Mouse (Mus musculus): Measurements from ENCODE around the gene Helq. TPM values are rescaled to one million over a fixed set of nuclear protein-coding genes. Genes with fewer than 3 reads are reported as not detected.

The Helq gene
- polyA plus RNA-seq, 1 experiment from 2014 or later: 15.4 TPM

GRCm38 (mm10) chr5:100771575-100771974 lies 26.8 kb downstream of the Helq start:
- no peaks in the 10 kb centered on the region for H3K27me3 ChIP-seq
- no peak overlapping the region for H3K4me2 ChIP-seq
- H3K9me3 ChIP-seq (replicated peaks): no peaks in the 10 kb centered on the region
- no peaks in the 10 kb centered on the region for H3K4me1 ChIP-seq
- ATAC-seq (replicated peaks; ENCODE audit: low FRiP score): no peak
- H3K27ac ChIP-seq: no peak overlapping the region
- 97% methylated on average over 4 of the region's 4 CpGs for WGBS
- peaks cover 74% of the 10 kb centered on the region for H3K36me3 ChIP-seq
- H3K4me3 ChIP-seq (replicated peaks): no peak overlapping the region
- no peak overlapping the region for H3K9ac ChIP-seq

DNA sequence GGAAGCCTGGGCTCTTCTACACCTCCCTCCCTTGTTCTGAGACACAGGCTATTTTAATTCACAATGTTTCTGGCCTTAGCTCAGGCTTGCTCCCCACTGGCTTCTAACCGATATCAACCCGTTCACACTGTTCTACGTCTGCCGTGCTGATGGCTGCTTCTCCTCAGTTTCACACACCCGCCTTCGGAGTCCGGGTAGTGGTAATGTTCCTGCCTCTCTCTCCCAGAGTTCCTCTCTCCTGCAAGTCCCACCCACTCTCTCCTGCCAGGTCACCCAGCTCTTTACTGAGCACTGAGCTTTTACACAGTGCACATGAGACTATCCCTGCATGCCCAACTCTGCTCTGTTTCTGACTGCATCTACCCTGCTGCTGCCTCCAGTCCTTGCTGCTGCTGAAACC lies 32.4 kb downstream of the Helq start:
- ATAC-seq (replicated peaks; ENCODE audit: low FRiP score): no peak
- peaks cover 84% of the 10 kb centered on the region for H3K36me3 ChIP-seq

GRCm38 (mm10) chr5:100761736-100762135 lies 36.7 kb downstream of the Helq start:
- ATAC-seq (replicated peaks; ENCODE audit: low FRiP score): no peak
- no peaks in the 10 kb centered on the region for H3K27me3 ChIP-seq
- no peak overlapping the region for H3K27ac ChIP-seq
- no peak overlapping the region for H3K4me2 ChIP-seq
- H3K4me3 ChIP-seq (replicated peaks): no peak overlapping the region
- no peak overlapping the region for H3K9ac ChIP-seq
- H3K4me1 ChIP-seq: no peaks in the 10 kb centered on the region
- WGBS: 88% methylated on average over 7 of the region's 7 CpGs
- no peaks in the 10 kb centered on the region for H3K9me3 ChIP-seq (replicated peaks)
- peaks cover 51% of the 10 kb centered on the region for H3K36me3 ChIP-seq

More for the DNA sequence above, 32.4 kb downstream of the Helq start:
- Histone ChIP-seq H3K4me2 (no peak overlapping the region), H3K27ac (no peak overlapping the region), H3K9me3 (replicated peaks) (no peaks in the 10 kb centered on the region), H3K4me1 (no peaks in the 10 kb centered on the region), H3K27me3 (no peaks in the 10 kb centered on the region), H3K4me3 (replicated peaks) (no peak overlapping the region), H3K9ac (no peak overlapping the region)
- 96% methylated on average over 7 of the region's 7 CpGs for WGBS

DNA sequence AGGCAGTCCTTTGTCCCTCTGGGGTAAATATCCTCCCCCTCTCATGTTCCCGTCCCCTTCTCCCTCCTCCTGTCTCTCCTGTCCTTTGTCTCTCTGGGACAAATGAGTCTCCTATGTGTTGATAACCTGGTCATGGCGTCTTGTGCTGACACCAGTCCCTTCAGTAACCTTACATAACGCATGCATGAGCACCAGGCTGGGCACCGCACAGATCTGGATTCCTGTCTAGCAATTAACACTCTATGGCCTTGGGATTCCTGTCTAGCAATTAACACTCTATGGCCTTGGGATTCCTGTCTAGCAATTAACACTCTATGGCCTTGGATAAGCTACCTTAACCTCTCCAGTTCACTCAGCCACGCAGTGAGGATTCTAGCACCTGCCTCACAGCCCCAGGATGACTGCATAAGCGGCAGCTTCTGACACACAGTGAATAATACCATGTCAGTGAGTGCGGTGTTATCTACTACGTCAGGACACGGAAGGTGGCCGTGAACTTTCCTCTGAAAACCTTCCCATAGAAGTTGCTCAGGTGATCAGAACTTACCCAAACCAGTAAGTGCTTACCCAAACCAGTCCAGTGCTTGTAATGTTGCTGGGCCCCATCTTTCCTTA lies 38.2 kb downstream of the Helq start:
- H3K27me3 ChIP-seq: no peaks in the 10 kb centered on the region
- H3K9ac ChIP-seq: no peak overlapping the region
- no peak overlapping the region for H3K27ac ChIP-seq
- no peak for ATAC-seq (replicated peaks; ENCODE audit: low FRiP score)
- H3K36me3 ChIP-seq: peaks cover 35% of the 10 kb centered on the region
- no peak overlapping the region for H3K4me2 ChIP-seq
- no peak overlapping the region for H3K4me3 ChIP-seq (replicated peaks)
- H3K4me1 ChIP-seq: no peaks in the 10 kb centered on the region
- 78% methylated on average over 10 of the region's 10 CpGs for WGBS
- H3K9me3 ChIP-seq (replicated peaks): no peaks in the 10 kb centered on the region

DNA sequence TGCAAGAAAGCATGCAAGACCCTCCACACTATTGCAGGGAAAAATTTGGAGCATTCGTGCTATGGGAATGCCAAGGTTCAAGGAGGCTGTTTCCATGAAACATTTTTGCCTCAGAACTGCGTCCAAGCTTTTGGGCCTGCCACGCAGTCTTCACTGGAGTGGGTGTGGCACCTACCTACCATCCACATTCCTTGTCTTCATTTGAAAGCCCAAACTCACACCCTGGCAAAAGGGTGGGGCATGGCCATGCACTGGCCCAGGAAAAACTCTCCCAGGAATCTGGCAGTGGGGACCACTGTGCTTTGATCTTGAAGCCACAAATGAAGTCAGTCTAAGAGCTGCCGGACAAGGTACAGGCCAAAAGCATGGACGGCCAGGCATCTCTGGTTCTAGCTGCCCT lies 40.3 kb downstream of the Helq start:
- ATAC-seq (replicated peaks; ENCODE audit: low FRiP score): no peak
- WGBS: 93% methylated on average over 5 of the region's 5 CpGs
- Histone ChIP-seq H3K4me2 (no peak overlapping the region), H3K27ac (no peak overlapping the region), H3K9me3 (replicated peaks) (no peaks in the 10 kb centered on the region), H3K27me3 (no peaks in the 10 kb centered on the region), H3K36me3 (peaks cover 15% of the 10 kb centered on the region), H3K9ac (no peak overlapping the region), H3K4me3 (replicated peaks) (no peak overlapping the region), H3K4me1 (no peaks in the 10 kb centered on the region)

DNA sequence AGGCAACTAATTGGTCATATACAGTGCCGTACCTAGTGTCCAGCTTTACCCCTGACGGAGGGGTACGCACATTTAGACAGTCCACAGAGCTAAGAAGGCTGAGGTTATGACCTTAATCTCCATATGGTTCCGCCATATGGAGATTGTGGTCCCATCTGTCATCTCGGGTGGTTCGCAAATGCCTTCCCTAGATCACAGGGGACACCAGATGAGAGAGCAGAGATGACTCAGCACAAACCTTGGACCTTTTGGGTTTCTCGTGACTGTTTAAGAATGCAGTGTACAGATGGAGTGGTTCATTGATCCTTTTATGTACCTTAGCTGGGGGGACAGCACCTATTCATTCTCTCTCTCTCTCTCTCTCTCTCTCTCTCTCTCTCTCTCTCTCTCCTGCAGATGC lies 45.0 kb downstream of the Helq start:
- no peak overlapping the region for H3K27ac ChIP-seq
- ATAC-seq (replicated peaks; ENCODE audit: low FRiP score): no peak
- H3K36me3 ChIP-seq: no peaks in the 10 kb centered on the region
- no peak overlapping the region for H3K9ac ChIP-seq
- H3K27me3 ChIP-seq: no peaks in the 10 kb centered on the region
- H3K4me3 ChIP-seq (replicated peaks): no peak overlapping the region
- H3K9me3 ChIP-seq (replicated peaks): no peaks in the 10 kb centered on the region
- no peak overlapping the region for H3K4me2 ChIP-seq
- WGBS: 66% methylated on average over 7 of the region's 7 CpGs
- no peaks in the 10 kb centered on the region for H3K4me1 ChIP-seq

GRCm38 (mm10) chr5:100751655-100752054 lies 46.7 kb downstream of the Helq start:
- H3K4me2 ChIP-seq: no peak overlapping the region
- H3K9me3 ChIP-seq (replicated peaks): no peaks in the 10 kb centered on the region
- H3K4me1 ChIP-seq: no peaks in the 10 kb centered on the region
- 47% methylated on average over 4 of the region's 4 CpGs for WGBS
- no peak overlapping the region for H3K4me3 ChIP-seq (replicated peaks)
- no peaks in the 10 kb centered on the region for H3K27me3 ChIP-seq
- ATAC-seq (replicated peaks; ENCODE audit: low FRiP score): no peak
- H3K27ac ChIP-seq: no peak overlapping the region
- no peaks in the 10 kb centered on the region for H3K36me3 ChIP-seq
- H3K9ac ChIP-seq: no peak overlapping the region

GRCm38 (mm10) chr5:100750617-100751255 lies 47.7 kb downstream of the Helq start:
- Histone ChIP-seq H3K4me2 (no peak overlapping the region), H3K9ac (no peak overlapping the region), H3K9me3 (replicated peaks) (no peaks in the 10 kb centered on the region), H3K27me3 (no peaks in the 10 kb centered on the region), H3K36me3 (no peaks in the 10 kb centered on the region), H3K4me3 (replicated peaks) (no peak overlapping the region), H3K27ac (no peak overlapping the region), H3K4me1 (no peaks in the 10 kb centered on the region)
- 75% methylated on average over 10 of the region's 10 CpGs for WGBS
- ATAC-seq (replicated peaks; ENCODE audit: low FRiP score): no peak

GRCm38 (mm10) chr5:100738802-100739201 lies 59.6 kb downstream of the Helq start:
- Histone ChIP-seq H3K4me3 (replicated peaks) (no peak overlapping the region), H3K4me1 (no peaks in the 10 kb centered on the region), H3K4me2 (no peak overlapping the region), H3K27me3 (no peaks in the 10 kb centered on the region), H3K36me3 (no peaks in the 10 kb centered on the region), H3K9ac (no peak overlapping the region), H3K27ac (no peak overlapping the region), H3K9me3 (replicated peaks) (peaks cover 3% of the 10 kb centered on the region)
- WGBS: 89% methylated on average over 8 of the region's 8 CpGs
- no peak for ATAC-seq (replicated peaks; ENCODE audit: low FRiP score)

- H3K9me3 ChIP-seq (replicated peaks): peaks cover 3% of the 10 kb centered on the region
- H3K9ac ChIP-seq: no peak overlapping the region
- 88% methylated on average over 8 of the region's 8 CpGs for WGBS
- no peak overlapping the region for H3K4me2 ChIP-seq
- no peaks in the 10 kb centered on the region for H3K27me3 ChIP-seq
- no peaks in the 10 kb centered on the region for H3K36me3 ChIP-seq
- no peak overlapping the region for H3K27ac ChIP-seq
- no peak for ATAC-seq (replicated peaks; ENCODE audit: low FRiP score)
- H3K4me1 ChIP-seq: no peaks in the 10 kb centered on the region
- no peak overlapping the region for H3K4me3 ChIP-seq (replicated peaks)
Measured at GRCm38 (mm10) chr5:100736919-100737318, 61.5 kb downstream of the Helq start.

GRCm38 (mm10) chr5:100734535-100734934 lies 63.9 kb downstream of the Helq start:
- Histone ChIP-seq H3K27me3 (no peaks in the 10 kb centered on the region), H3K27ac (no peak overlapping the region), H3K4me1 (no peaks in the 10 kb centered on the region), H3K9ac (no peak overlapping the region), H3K4me2 (no peak overlapping the region), H3K9me3 (replicated peaks) (peaks cover under 1% of the 10 kb centered on the region), H3K4me3 (replicated peaks) (no peak overlapping the region), H3K36me3 (no peaks in the 10 kb centered on the region)
- ATAC-seq (replicated peaks; ENCODE audit: low FRiP score): no peak
- 87% methylated on average over 4 of the region's 4 CpGs for WGBS

DNA sequence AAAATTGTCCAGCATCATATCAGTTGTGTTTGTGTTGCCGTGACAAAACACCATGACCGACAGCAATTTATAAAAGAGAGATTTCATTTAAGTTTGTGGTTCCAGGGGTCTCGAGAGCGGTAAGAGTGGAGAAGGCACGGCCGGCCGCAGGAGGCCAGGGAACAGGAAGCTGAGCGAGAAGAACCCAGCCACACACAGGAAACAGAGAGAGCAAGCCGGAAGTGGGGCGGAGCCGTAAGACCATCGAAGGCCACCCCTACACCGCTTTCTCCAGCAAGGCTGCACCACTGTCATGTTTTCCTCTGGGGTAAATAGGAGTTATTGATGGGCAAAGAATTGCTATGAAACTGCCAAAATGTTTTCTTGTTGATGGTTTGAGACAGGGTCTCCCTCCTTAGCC lies 69.6 kb downstream of the Helq start:
- no peak for ATAC-seq (replicated peaks; ENCODE audit: low FRiP score)
- H3K27me3 ChIP-seq: no peaks in the 10 kb centered on the region
- WGBS: 86% methylated on average over 13 of the region's 13 CpGs

GRCm38 (mm10) chr5:100726001-100726400 lies 72.4 kb downstream of the Helq start:
- H3K36me3 ChIP-seq: no peaks in the 10 kb centered on the region
- no peak overlapping the region for H3K4me2 ChIP-seq
- no peaks in the 10 kb centered on the region for H3K9me3 ChIP-seq (replicated peaks)
- no peaks in the 10 kb centered on the region for H3K27me3 ChIP-seq
- WGBS: 88% methylated on average over 4 of the region's 4 CpGs
- no peak overlapping the region for H3K4me3 ChIP-seq (replicated peaks)
- no peak overlapping the region for H3K27ac ChIP-seq
- H3K9ac ChIP-seq: no peak overlapping the region
- H3K4me1 ChIP-seq: no peaks in the 10 kb centered on the region
- no peak for ATAC-seq (replicated peaks; ENCODE audit: low FRiP score)

More for the DNA sequence above, 69.6 kb downstream of the Helq start:
- no peaks in the 10 kb centered on the region for H3K9me3 ChIP-seq (replicated peaks)
- no peak overlapping the region for H3K4me2 ChIP-seq
- no peak overlapping the region for H3K9ac ChIP-seq
- no peaks in the 10 kb centered on the region for H3K36me3 ChIP-seq
- no peak overlapping the region for H3K4me3 ChIP-seq (replicated peaks)
- H3K27ac ChIP-seq: no peak overlapping the region
- no peaks in the 10 kb centered on the region for H3K4me1 ChIP-seq

Measured in kidney, embryonic 15.5 days (tissue).